Mouse (Mus musculus) large intestine, adult 2 months (tissue): ENCODE measurements around the gene Olfr411. TPM values are rescaled to one million over a fixed set of nuclear protein-coding genes. Genes with fewer than 3 reads are reported as not detected.
A peak's percentile ranks its signal among the peaks of the same experiment; 100 is the strongest.

Experiments used
- DNase-seq: peaks from one replicate; pipeline ENCODE4 v3.0.0-alpha.2; 2012; ENCODE audit warnings: low read depth, low spot score
- WGBS: fragments of 180-500 bp; shearing (Covaris S2); methylation state at CpG from one replicate; pipeline ENCODE4 v1.1.7; 2018; 5-methylcytosine and 5-hydroxymethylcytosine counted together
- polyA plus RNA-seq: library from polyadenylated mRNA; depleted of rRNA; stranded (reverse); fragments of >200 nt; gene quantifications from 2 replicates; pipeline ENCODE4 v1.2.3, GENCODE M21; 2012; rRNA removed

Olfr411 gene
- not detected in 2 replicates for polyA plus RNA-seq

GRCm38 (mm10) chr11:74352550-74352949 is at the start of gene Olfr411:
TSS of gene Olfr411 (minus strand) at chr11:74352650.
- DNase-seq: no peak
- WGBS: 83% methylated on average over 3 of the region's 3 CpGs

GRCm38 (mm10) chr11:74402126-74402525 is 49.7 kb upstream of the Olfr411 start:
- no peak for DNase-seq
- 69% methylated on average over 2 of the region's 2 CpGs for WGBS

- 79% methylated on average over 18 of the region's 18 CpGs for WGBS
- DNase-seq: no peak
Observed at GRCm38 (mm10) chr11:74395583-74395982, 43.1 kb upstream of the Olfr411 start.

- 52% methylated on average over 5 of the region's 5 CpGs for WGBS
- no peak for DNase-seq
Observed at GRCm38 (mm10) chr11:74393489-74393888, 41.0 kb upstream of the Olfr411 start.

GRCm38 (mm10) chr11:74392903-74393302 is 40.5 kb upstream of the Olfr411 start:
- DNase-seq: no peak
- 85% methylated on average over 6 of the region's 6 CpGs for WGBS

- WGBS: 78% methylated on average over 11 of the region's 11 CpGs
Observed at GRCm38 (mm10) chr11:74391899-74392298, 39.4 kb upstream of the Olfr411 start.

GRCm38 (mm10) chr11:74387203-74387602 is 34.8 kb upstream of the Olfr411 start:
- DNase-seq: no peak
- 72% methylated on average over 5 of the region's 5 CpGs for WGBS

More at GRCm38 (mm10) chr11:74391899-74392298, 39.4 kb upstream of the Olfr411 start:
- no peak for DNase-seq

GRCm38 (mm10) chr11:74385674-74386073 is 33.2 kb upstream of the Olfr411 start:
- DNase-seq: no peak
- WGBS: 61% methylated on average over 9 of the region's 9 CpGs

GRCm38 (mm10) chr11:74379166-74379873 is 26.9 kb upstream of the Olfr411 start:
- whole genome bisulfite sequencing: 22% methylated on average over 4 of the region's 4 CpGs
- DNase-seq: no peak

GRCm38 (mm10) chr11:74376847-74377246 is 24.4 kb upstream of the Olfr411 start:
- no peak for DNase-seq
- 63% methylated on average over 3 of the region's 3 CpGs for WGBS

GRCm38 (mm10) chr11:74371393-74372100 is 19.1 kb upstream of the Olfr411 start:
- 14% methylated on average over 22 of the region's 22 CpGs for WGBS
- DNase-seq: peak; percentile 42

- DNase-seq: no peak
- WGBS: 60% methylated on average over 1 of the region's 1 CpGs
Observed at GRCm38 (mm10) chr11:74361769-74362168, 9.3 kb upstream of the Olfr411 start, which contains the start of gene Olfr412. TSS of gene Olfr412 (plus strand) at chr11:74362069.

- WGBS: 73% methylated on average over 6 of the region's 6 CpGs
- DNase-seq: no peak
Observed at GRCm38 (mm10) chr11:74337931-74338330, 14.5 kb downstream of the Olfr411 start, which contains the start of gene Olfr410. TSS of gene Olfr410 (minus strand) at chr11:74338031.

- no peak for DNase-seq
Observed at GRCm38 (mm10) chr11:74328781-74329180, 23.7 kb downstream of the Olfr411 start.

- 69% methylated on average over 2 of the region's 2 CpGs for WGBS
- no peak for DNase-seq
Observed at GRCm38 (mm10) chr11:74326044-74326443, 26.4 kb downstream of the Olfr411 start.

Other genes starting within 250 kb of the Olfr411 start
- gene Olfr401, start 238.9 kb downstream of the Olfr411 start, polyA plus RNA-seq: not detected in 2 replicates
- gene Olfr402, start 199.1 kb downstream of the Olfr411 start, polyA plus RNA-seq: not detected in 2 replicates
- gene Olfr403, start 166.4 kb downstream of the Olfr411 start, polyA plus RNA-seq: not detected in 2 replicates
- gene Olfr43, start 141.3 kb downstream of the Olfr411 start, polyA plus RNA-seq: not detected in 2 replicates
- gene Olfr406, start 92.8 kb downstream of the Olfr411 start, polyA plus RNA-seq: not detected in 2 replicates
- gene Olfr59, start 68.9 kb downstream of the Olfr411 start, polyA plus RNA-seq: not detected in 2 replicates
- not detected in 2 replicates for gene Olfr410, start 14.6 kb downstream of the Olfr411 start, polyA plus RNA-seq
- gene Olfr412, start 9.4 kb upstream of the Olfr411 start, polyA plus RNA-seq: not detected in 2 replicates